Mouse (Mus musculus): Measurements from ENCODE around the gene Kmt2e. TPM values are rescaled to one million over a fixed set of nuclear protein-coding genes. Genes with fewer than 3 reads are reported as not detected.
A peak's percentile ranks its signal among the peaks of the same experiment; 100 is the strongest.
"Not testable (repeated sequence)": the region's sequence is repeated elsewhere in the genome, so short reads cannot be mapped to it uniquely, and the experiment has no call there.

Kmt2e gene
- total RNA-seq, 1 experiment: 9.1 TPM

- no peak overlapping the region for H3K4me3 ChIP-seq (ENCODE audit: insufficient read depth in 1 of 2, low read depth in 1 of 2, low read length in 2 of 2, poor library complexity in 1 of 2, severe bottlenecking in 1 of 2)
- H3K36me3 ChIP-seq (ENCODE audit: control insufficient read depth, insufficient read depth, low read length, poor library complexity, severe bottlenecking): no peaks in the 10 kb centered on the region
- H3K9me3 ChIP-seq (ENCODE audit: control insufficient read depth, insufficient read depth, low read depth, low read length): no peaks in the 10 kb centered on the region
- H3K4me1 ChIP-seq (ENCODE audit: control insufficient read depth in 2 of 2, insufficient read depth in 2 of 2, low read length in 2 of 2, poor library complexity in 1 of 2): peaks cover 0 to 5% of the 10 kb centered on the region in 2 experiments; a peak in 1 of 4 replicates
- H3K27ac ChIP-seq (ENCODE audit: insufficient read depth, low read depth, low read length, poor library complexity, severe bottlenecking): no peak overlapping the region
- TF ChIP-seq ZC3H11A (IDR thresholded peaks at IDR 0.05; ENCODE audit: borderline replicate concordance, low read depth, low read length): no peak
- no peak for TF ChIP-seq MAFK (IDR thresholded peaks at IDR 0.05; ENCODE audit: insufficient read depth, low read depth, low read length)
- no peak for TF ChIP-seq HCFC1 (IDR thresholded peaks at IDR 0.05; ENCODE audit: borderline replicate concordance, insufficient read depth, low read length)
- TF ChIP-seq ZNF384 (IDR thresholded peaks at IDR 0.05; ENCODE audit: low read depth, low read length): no peak
- no peak for TF ChIP-seq CHD2 (IDR thresholded peaks at IDR 0.05; ENCODE audit: low read depth, low read length)
- H3K9ac ChIP-seq (ENCODE audit: insufficient read depth, low read depth, low read length, poor library complexity, severe bottlenecking): no peak overlapping the region
- no peak for DNase-seq (ENCODE audit: low read depth, low spot score)
- in situ Hi-C loops (cut with MboI; ENCODE audit: low sequenced_read_pairs in 2 of 2, unreplicated experiment in 2 of 2): no loop called here
Observed at GRCm38 (mm10) chr5:23440572-23440971, 6.3 kb downstream of the Kmt2e start.

GRCm38 (mm10) chr5:23441916-23442315 lies 7.7 kb downstream of the Kmt2e start:
- no peaks in the 10 kb centered on the region for H3K9me3 ChIP-seq (ENCODE audit: control insufficient read depth, insufficient read depth, low read depth, low read length)
- in situ Hi-C loops (cut with MboI; ENCODE audit: low sequenced_read_pairs in 2 of 2, unreplicated experiment in 2 of 2): no loop called here
- H3K4me3 ChIP-seq (ENCODE audit: insufficient read depth in 1 of 2, low read depth in 1 of 2, low read length in 2 of 2, poor library complexity in 1 of 2, severe bottlenecking in 1 of 2): no peak overlapping the region
- TF ChIP-seq CHD2 (IDR thresholded peaks at IDR 0.05; ENCODE audit: low read depth, low read length): no peak
- no peak for TF ChIP-seq ZNF384 (IDR thresholded peaks at IDR 0.05; ENCODE audit: low read depth, low read length)
- no peak for TF ChIP-seq ZC3H11A (IDR thresholded peaks at IDR 0.05; ENCODE audit: borderline replicate concordance, low read depth, low read length)
- TF ChIP-seq HCFC1 (IDR thresholded peaks at IDR 0.05; ENCODE audit: borderline replicate concordance, insufficient read depth, low read length): no peak
- no peak for TF ChIP-seq MAFK (IDR thresholded peaks at IDR 0.05; ENCODE audit: insufficient read depth, low read depth, low read length)
- 0 out of 4 replicates have a peak, but pooled peaks cover 0 to 2% of the 10 kb centered on the region in 2 experiments for H3K4me1 ChIP-seq (ENCODE audit: control insufficient read depth in 2 of 2, insufficient read depth in 2 of 2, low read length in 2 of 2, poor library complexity in 1 of 2)
- no peak overlapping the region for H3K27ac ChIP-seq (ENCODE audit: insufficient read depth, low read depth, low read length, poor library complexity, severe bottlenecking)
- H3K9ac ChIP-seq (ENCODE audit: insufficient read depth, low read depth, low read length, poor library complexity, severe bottlenecking): no peak overlapping the region
- no peak for DNase-seq (ENCODE audit: low read depth, low spot score)
- H3K36me3 ChIP-seq (ENCODE audit: control insufficient read depth, insufficient read depth, low read length, poor library complexity, severe bottlenecking): no peaks in the 10 kb centered on the region

- in situ Hi-C loops (cut with MboI; ENCODE audit: low sequenced_read_pairs in 2 of 2, unreplicated experiment in 2 of 2): no loop called here
- no peaks in the 10 kb centered on the region for H3K36me3 ChIP-seq (ENCODE audit: control insufficient read depth, insufficient read depth, low read length, poor library complexity, severe bottlenecking)
- no peak for TF ChIP-seq MAFK (IDR thresholded peaks at IDR 0.05; ENCODE audit: insufficient read depth, low read depth, low read length)
- TF ChIP-seq CHD2 (IDR thresholded peaks at IDR 0.05; ENCODE audit: low read depth, low read length): no peak
- no peak for TF ChIP-seq ZC3H11A (IDR thresholded peaks at IDR 0.05; ENCODE audit: borderline replicate concordance, low read depth, low read length)
- TF ChIP-seq ZNF384 (IDR thresholded peaks at IDR 0.05; ENCODE audit: low read depth, low read length): no peak
- H3K4me3 ChIP-seq (ENCODE audit: insufficient read depth in 1 of 2, low read depth in 1 of 2, low read length in 2 of 2, poor library complexity in 1 of 2, severe bottlenecking in 1 of 2): no peak overlapping the region
- 0 out of 4 replicates have a peak, but pooled peaks cover 0 to 2% of the 10 kb centered on the region in 2 experiments for H3K4me1 ChIP-seq (ENCODE audit: control insufficient read depth in 2 of 2, insufficient read depth in 2 of 2, low read length in 2 of 2, poor library complexity in 1 of 2)
- no peaks in the 10 kb centered on the region for H3K9me3 ChIP-seq (ENCODE audit: control insufficient read depth, insufficient read depth, low read depth, low read length)
- no peak overlapping the region for H3K27ac ChIP-seq (ENCODE audit: insufficient read depth, low read depth, low read length, poor library complexity, severe bottlenecking)
- no peak for DNase-seq (ENCODE audit: low read depth, low spot score)
- H3K9ac ChIP-seq (ENCODE audit: insufficient read depth, low read depth, low read length, poor library complexity, severe bottlenecking): no peak overlapping the region
Observed at GRCm38 (mm10) chr5:23444411-23444810, 10.2 kb downstream of the Kmt2e start.

- H3K9me3 ChIP-seq (ENCODE audit: control insufficient read depth, insufficient read depth, low read depth, low read length); H3K4me1 ChIP-seq (ENCODE audit: control insufficient read depth in 2 of 2, insufficient read depth in 2 of 2, low read length in 2 of 2, poor library complexity in 1 of 2); DNase-seq (ENCODE audit: low read depth, low spot score); in situ Hi-C loops (cut with MboI; ENCODE audit: low sequenced_read_pairs in 2 of 2, unreplicated experiment in 2 of 2); H3K4me3 ChIP-seq (ENCODE audit: insufficient read depth in 1 of 2, low read depth in 1 of 2, low read length in 2 of 2, poor library complexity in 1 of 2, severe bottlenecking in 1 of 2); H3K36me3 ChIP-seq (ENCODE audit: control insufficient read depth, insufficient read depth, low read length, poor library complexity, severe bottlenecking); H3K27ac ChIP-seq (ENCODE audit: insufficient read depth, low read depth, low read length, poor library complexity, severe bottlenecking); H3K9ac ChIP-seq (ENCODE audit: insufficient read depth, low read depth, low read length, poor library complexity, severe bottlenecking): not testable (repeated sequence)
Observed at GRCm38 (mm10) chr5:23453561-23453960, 19.3 kb downstream of the Kmt2e start.

- no peak for DNase-seq (ENCODE audit: low read depth, low spot score)
- no peak overlapping the region for H3K4me3 ChIP-seq (ENCODE audit: insufficient read depth in 1 of 2, low read depth in 1 of 2, low read length in 2 of 2, poor library complexity in 1 of 2, severe bottlenecking in 1 of 2)
- no peaks in the 10 kb centered on the region for H3K9me3 ChIP-seq (ENCODE audit: control insufficient read depth, insufficient read depth, low read depth, low read length)
- TF ChIP-seq ZC3H11A (IDR thresholded peaks at IDR 0.05; ENCODE audit: borderline replicate concordance, low read depth, low read length): no peak
- TF ChIP-seq MAFK (IDR thresholded peaks at IDR 0.05; ENCODE audit: insufficient read depth, low read depth, low read length): peak; percentile 55; the same call in 1 of the 2 replicates
- H3K9ac ChIP-seq (ENCODE audit: insufficient read depth, low read depth, low read length, poor library complexity, severe bottlenecking): no peak overlapping the region
- no peak overlapping the region for H3K27ac ChIP-seq (ENCODE audit: insufficient read depth, low read depth, low read length, poor library complexity, severe bottlenecking)
- no peaks in the 10 kb centered on the region for H3K4me1 ChIP-seq (ENCODE audit: control insufficient read depth in 2 of 2, insufficient read depth in 2 of 2, low read length in 2 of 2, poor library complexity in 1 of 2)
- in situ Hi-C loops (cut with MboI; ENCODE audit: low sequenced_read_pairs in 2 of 2, unreplicated experiment in 2 of 2): no loop called here
- no peaks in the 10 kb centered on the region; the same call in 1 of the 2 replicates for H3K36me3 ChIP-seq (ENCODE audit: control insufficient read depth, insufficient read depth, low read length, poor library complexity, severe bottlenecking)
Observed at GRCm38 (mm10) chr5:23461688-23462087, 27.4 kb downstream of the Kmt2e start.

Data from ES-E14 (cell line).